Mouse (Mus musculus) spleen, adult 10 weeks (tissue): ENCODE results near the gene Aifm3. TPM values are rescaled to one million over a fixed set of nuclear protein-coding genes. Genes with fewer than 3 reads are reported as not detected.

Source experiments
- polyA plus RNA-seq: library from polyadenylated mRNA; stranded (reverse); fragments of 350-450 nt; fragmentation: Illumina TruSeq; extraction: RNeasy Lipid Tissue Mini Kit (QIAGEN cat#74804); gene quantifications from one replicate; pipeline ENCODE4 v1.2.3, GENCODE M21; 2015; ENCODE audit warnings: low replicate concordance; ENCODE audit not compliant: insufficient read depth

Gene Aifm3
- not detected for polyA plus RNA-seq

DNA sequence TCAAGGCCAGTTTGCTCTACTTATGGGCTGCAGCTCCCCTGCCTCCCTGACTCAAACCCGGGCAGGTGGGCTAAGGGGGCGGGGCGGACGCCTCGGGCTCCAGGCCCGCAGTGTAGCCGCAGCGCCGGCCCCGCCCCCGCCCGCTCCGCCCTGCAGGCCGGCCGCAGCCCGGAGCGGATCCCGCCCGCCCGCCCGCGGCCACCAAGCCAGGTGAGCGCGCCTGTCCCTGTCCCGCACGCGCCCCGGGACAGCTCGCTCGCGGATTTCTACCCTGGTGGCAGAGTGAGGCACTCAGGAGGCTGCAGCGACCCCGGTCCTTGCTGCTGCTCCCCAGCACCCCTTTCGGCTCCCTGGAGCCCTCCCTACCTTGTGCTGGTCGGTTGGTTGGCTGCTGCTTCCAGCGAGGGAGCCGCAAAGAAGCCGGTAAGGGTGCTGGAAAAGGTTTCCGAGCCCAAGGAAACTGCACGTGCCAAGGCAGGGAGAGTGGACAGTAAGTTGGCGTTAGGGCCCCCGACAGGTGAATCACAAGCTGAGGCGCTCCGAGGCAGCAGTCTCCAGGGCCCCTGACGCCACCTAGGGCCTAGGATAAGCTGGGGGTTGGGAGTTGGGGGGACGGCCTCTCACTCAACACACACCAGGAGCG is at the start of gene Aifm3:
Gene Aifm3 (plus strand): TSS at position 143 of the 643 bp plus-strand sequence.

GRCm38 (mm10) chr16:17451541-17452372 is 37.7 kb upstream of the Aifm3 start, which contains the start of gene Crkl:
Gene Crkl, plus strand, starts transcription at chr16:17451987.

DNA sequence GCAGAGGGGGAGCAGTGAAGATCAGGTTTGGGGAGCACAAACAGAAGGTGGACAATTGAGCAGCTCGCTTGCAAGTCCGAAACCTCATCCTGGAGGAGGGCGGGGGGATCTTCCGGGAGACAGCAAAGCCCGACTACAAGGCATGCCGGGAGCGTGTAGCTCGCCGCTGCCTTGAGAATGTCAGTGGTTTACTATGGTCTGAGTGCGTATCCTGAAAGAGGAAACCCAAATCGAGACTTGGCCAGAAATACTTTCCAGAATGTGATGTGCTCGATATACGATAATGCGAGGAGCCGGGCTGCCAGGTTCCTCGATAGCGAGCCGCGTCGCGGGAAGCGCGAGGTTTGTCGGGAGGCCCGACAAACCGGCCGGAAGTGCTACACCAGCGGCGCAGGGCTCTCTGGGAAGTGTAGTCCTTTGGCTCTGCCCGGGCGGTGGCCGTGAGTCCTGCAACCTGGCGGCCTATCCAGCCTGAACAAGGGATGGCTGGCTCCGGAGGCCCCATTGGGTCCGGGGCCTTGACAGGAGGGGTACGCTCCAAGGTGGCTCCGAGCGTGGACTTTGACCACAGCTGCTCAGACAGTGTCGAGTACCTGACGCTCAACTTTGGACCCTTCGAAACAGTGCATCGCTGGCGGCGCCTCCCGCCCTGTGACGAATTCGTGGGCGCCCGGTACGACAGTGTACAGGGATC is 19.3 kb downstream of the Aifm3 start, which contains the start of gene Lztr1:
Gene Lztr1 (plus strand): TSS at position 143 of the 694 bp plus-strand sequence.

GRCm38 (mm10) chr16:17530640-17531288 is 41.4 kb downstream of the Aifm3 start, which contains the start of gene Thap7:
Gene Thap7, minus strand, starts transcription at chr16:17531136.

Other genes starting within 250 kb of the Aifm3 start
- 7.9 TPM for gene Tmem191c, start 213.5 kb upstream of the Aifm3 start, polyA plus RNA-seq
- gene Serpind1, start 158.2 kb upstream of the Aifm3 start, polyA plus RNA-seq, result 0.11 TPM
- 84.8 TPM for gene Snap29, start 83.6 kb upstream of the Aifm3 start, polyA plus RNA-seq
- 96.5 TPM for gene Pi4ka, start 83.3 kb upstream of the Aifm3 start, polyA plus RNA-seq
- 51.0 TPM for gene Crkl, start 37.6 kb upstream of the Aifm3 start, polyA plus RNA-seq
- 43.9 TPM for gene Lztr1, start 19.1 kb downstream of the Aifm3 start, polyA plus RNA-seq
- 8.5 TPM for gene Thap7, start 41.5 kb downstream of the Aifm3 start, polyA plus RNA-seq
- 0.15 TPM for gene Lrrc74b, start 71.6 kb downstream of the Aifm3 start, polyA plus RNA-seq
- gene P2rx6, start 72.3 kb downstream of the Aifm3 start, polyA plus RNA-seq, result 0.22 TPM
- 1.4 TPM for gene Slc7a4, start 93.6 kb downstream of the Aifm3 start, polyA plus RNA-seq
- 22.8 TPM for gene Smpd4, start 129.7 kb downstream of the Aifm3 start, polyA plus RNA-seq
- not detected for gene Ccdc74a, start 156.9 kb downstream of the Aifm3 start, polyA plus RNA-seq
- 40.6 TPM for gene Med15, start 243.3 kb downstream of the Aifm3 start, polyA plus RNA-seq